Mouse (Mus musculus) stomach, postnatal 0 days (tissue): ENCODE measurements at regions not wholly inside any gene's neighbourhood (a gene's known extent, or its start where the extent isn't known, plus 50 kb on each side); places are given as distances from the start of the nearest gene placed in this dataset.
"Not testable (repeated sequence)": the region's sequence is repeated elsewhere in the genome, so short reads cannot be mapped to it uniquely, and the experiment has no call there.

ENCODE experiments used
- ATAC-seq: fragments of 200-750 bp; cut with Nextera tagmentation; 2 replicates; pipeline ENCODE4 v1.8.0; 2017; ENCODE audit not compliant: low FRiP score, low TSS enrichment
- DNase-seq: peaks from one replicate; pipeline ENCODE4 v3.0.0-alpha.2; 2016; ENCODE audit warnings: low spot score
- H3K27ac ChIP-seq: fragments of 300-500 bp; sonication (generic); replicated peaks from 2 replicates; pipeline ENCODE4 v1.5.1; 2014; ENCODE audit warnings: mild to moderate bottlenecking, control low read depth
- H3K27me3 ChIP-seq: fragments of 300-500 bp; sonication (generic); 2 replicates; pipeline ENCODE4 v1.6.1; 2014; ENCODE audit warnings: low read length; ENCODE audit not compliant: control insufficient read depth, insufficient read depth
- H3K36me3 ChIP-seq: fragments of 300-500 bp; sonication (generic); 2 replicates; pipeline ENCODE4 v1.6.1; 2014; ENCODE audit warnings: low read length, mixed read lengths; ENCODE audit not compliant: control insufficient read depth, insufficient read depth
- H3K4me1 ChIP-seq: fragments of 300-500 bp; sonication (generic); replicated peaks from 2 replicates; pipeline ENCODE4 v1.6.1; 2014; ENCODE audit warnings: antibody characterized with exemption; ENCODE audit not compliant: control insufficient read depth, insufficient read depth
- H3K4me2 ChIP-seq: fragments of 300-500 bp; sonication (generic); replicated peaks from 2 replicates; pipeline ENCODE4 v1.6.1; 2014; ENCODE audit warnings: low read depth, mild to moderate bottlenecking, control low read depth, moderate library complexity
- H3K4me3 ChIP-seq: fragments of 300-500 bp; sonication (generic); 2 replicates; pipeline ENCODE4 v1.5.1; 2014; ENCODE audit warnings: low read depth, low read length, control low read depth
- H3K9ac ChIP-seq: fragments of 300-500 bp; sonication (generic); 2 replicates; pipeline ENCODE4 v1.6.1; 2014; ENCODE audit warnings: mild to moderate bottlenecking, low read length, control low read depth, mixed read lengths
- H3K9me3 ChIP-seq: fragments of 300-500 bp; sonication (generic); 2 replicates; pipeline ENCODE4 v1.6.1; 2016; ENCODE audit warnings: low read length; ENCODE audit not compliant: control insufficient read depth
- CTCF ChIP-seq: IDR thresholded peaks from 2 replicates; pipeline ENCODE4 v1.5.1; 2016; ENCODE audit warnings: antibody characterized with exemption, low read depth, mild to moderate bottlenecking, moderate library complexity
- EP300 ChIP-seq: optimal IDR thresholded peaks from 2 replicates; pipeline ENCODE3; 2016; ENCODE audit warnings: antibody characterized with exemption
- WGBS: fragments of 180-500 bp; shearing (Covaris S2); extraction: QIAGEN DNeasy Blood & Tissue Kit; methylation state at CpG from one replicate; pipeline ENCODE4 v1.1.7; 2014; 5-methylcytosine and 5-hydroxymethylcytosine counted together

DNA sequence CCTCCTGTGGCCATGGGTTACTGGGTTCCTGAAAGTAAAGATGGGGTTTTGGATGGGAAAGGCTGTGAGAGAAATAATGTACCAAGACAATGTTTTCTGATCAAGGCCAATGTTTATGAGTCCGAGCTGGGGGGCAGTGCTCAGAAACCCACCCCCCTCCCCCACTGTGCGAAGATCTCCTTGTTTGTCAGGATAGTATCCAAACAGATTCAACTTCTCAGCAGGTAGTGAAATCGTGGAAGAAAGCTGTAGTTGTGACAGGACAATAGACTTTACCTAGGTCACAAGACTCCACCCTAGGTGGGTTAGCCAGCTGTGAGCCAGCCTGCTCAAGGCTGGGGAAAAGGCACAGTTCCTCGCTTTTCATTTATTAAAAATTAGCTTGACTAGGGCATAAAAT, 6688.6 kb upstream of the Gm7489 start:
- H3K4me2 ChIP-seq = no peak overlapping the region
- no peak overlapping the region for H3K9ac ChIP-seq
- H3K9me3 ChIP-seq = no peaks in the 10 kb centered on the region
- TF ChIP-seq EP300 (no peak), CTCF (no peak)
- no peaks in the 10 kb centered on the region for H3K27me3 ChIP-seq
- ATAC-seq (no peak), DNase-seq (no peak)
- H3K4me3 ChIP-seq = no peak overlapping the region
- 78% methylated on average over 4 of the region's 4 CpGs for WGBS
- H3K4me1 ChIP-seq = no peaks in the 10 kb centered on the region
- H3K36me3 ChIP-seq = no peaks in the 10 kb centered on the region
- H3K27ac ChIP-seq = no peak overlapping the region

DNA sequence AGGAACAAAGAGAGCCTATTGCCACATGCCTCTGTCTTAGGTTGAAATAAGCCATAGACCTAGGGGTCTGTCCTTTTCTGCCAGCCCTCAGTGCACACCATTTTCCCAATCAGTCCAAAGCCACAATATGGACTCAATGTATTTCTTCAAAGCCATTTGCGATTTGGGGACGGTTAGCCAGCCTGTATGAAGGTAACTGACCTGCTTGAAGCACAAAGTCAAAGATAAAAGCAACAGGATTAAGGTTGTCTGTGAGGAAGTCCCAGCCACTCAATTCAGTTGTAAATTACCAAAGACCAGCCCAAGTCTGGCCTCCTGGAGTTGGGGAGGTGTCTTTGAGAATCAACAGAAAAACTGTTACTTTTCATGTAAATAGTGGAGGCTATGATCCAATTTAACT, 6688.1 kb upstream of the Gm7489 start:
- no peak overlapping the region for H3K9ac ChIP-seq
- no peaks in the 10 kb centered on the region for H3K9me3 ChIP-seq
- no peak for DNase-seq
- no peak overlapping the region for H3K4me3 ChIP-seq
- no peaks in the 10 kb centered on the region for H3K4me1 ChIP-seq
- ATAC-seq = no peak
- 70% methylated on average over 2 of the region's 2 CpGs for WGBS
- no peak for TF ChIP-seq EP300
- TF ChIP-seq CTCF = no peak
- H3K27ac ChIP-seq = no peak overlapping the region
- no peak overlapping the region for H3K4me2 ChIP-seq
- H3K36me3 ChIP-seq = no peaks in the 10 kb centered on the region
- no peaks in the 10 kb centered on the region for H3K27me3 ChIP-seq

DNA sequence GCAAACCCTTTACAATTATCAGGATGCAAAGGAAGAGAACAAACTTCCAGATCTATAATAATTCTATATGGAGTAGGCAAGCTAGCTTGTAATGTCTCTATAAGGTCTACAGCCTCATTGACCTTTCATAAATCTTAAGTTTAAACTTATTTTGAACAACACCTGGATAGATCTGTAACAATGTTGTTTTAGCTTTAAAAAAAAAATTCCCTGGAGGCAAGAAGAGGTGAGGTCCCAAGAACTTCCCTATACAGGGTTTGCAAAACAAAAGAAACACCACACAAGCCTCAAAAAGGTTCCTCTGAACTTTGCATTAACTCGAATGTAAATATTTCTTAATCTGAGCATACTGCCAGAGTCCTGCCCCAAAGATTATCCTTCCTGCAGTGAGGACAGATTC, 6685.3 kb upstream of the Gm7489 start:
- TF ChIP-seq CTCF (no peak), EP300 (no peak)
- no peak overlapping the region for H3K4me2 ChIP-seq
- no peak overlapping the region for H3K4me3 ChIP-seq
- WGBS = 78% methylated on average over 1 of the region's 1 CpGs
- no peaks in the 10 kb centered on the region for H3K4me1 ChIP-seq
- no peak overlapping the region for H3K27ac ChIP-seq
- no peak overlapping the region for H3K9ac ChIP-seq
- H3K9me3 ChIP-seq = no peaks in the 10 kb centered on the region
- ATAC-seq = no peak
- no peaks in the 10 kb centered on the region for H3K27me3 ChIP-seq
- DNase-seq = no peak
- no peaks in the 10 kb centered on the region for H3K36me3 ChIP-seq

DNA sequence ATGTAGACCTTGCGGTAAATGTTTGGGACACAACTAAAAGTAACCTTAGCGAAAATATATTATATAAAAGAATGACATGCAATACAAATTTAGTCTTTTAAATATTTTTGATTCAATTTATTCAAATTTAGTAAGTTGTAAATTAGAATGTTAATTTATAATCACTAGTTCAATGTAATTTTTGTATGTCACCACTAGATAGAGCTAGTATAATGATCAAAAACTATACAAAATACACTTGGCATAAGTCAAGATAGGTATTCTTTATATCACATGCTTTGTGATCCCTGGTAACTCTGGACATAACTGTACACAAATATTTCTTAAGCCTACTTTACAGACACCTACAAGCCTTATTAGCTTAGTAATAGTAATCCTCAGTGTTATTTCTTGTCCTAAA, 6682.6 kb upstream of the Gm7489 start:
- 87% methylated on average over 2 of the region's 2 CpGs for WGBS
- TF ChIP-seq CTCF (0 out of 2 replicates have a peak, but pooled peaks have one; percentile 15), EP300 (no peak)
- H3K4me2 ChIP-seq = no peak overlapping the region
- H3K9ac ChIP-seq = no peak overlapping the region
- ATAC-seq = no peak
- no peaks in the 10 kb centered on the region for H3K9me3 ChIP-seq
- no peak overlapping the region for H3K27ac ChIP-seq
- no peaks in the 10 kb centered on the region for H3K27me3 ChIP-seq
- no peak overlapping the region for H3K4me3 ChIP-seq
- no peaks in the 10 kb centered on the region for H3K36me3 ChIP-seq
- no peaks in the 10 kb centered on the region for H3K4me1 ChIP-seq
- no peak for DNase-seq

DNA sequence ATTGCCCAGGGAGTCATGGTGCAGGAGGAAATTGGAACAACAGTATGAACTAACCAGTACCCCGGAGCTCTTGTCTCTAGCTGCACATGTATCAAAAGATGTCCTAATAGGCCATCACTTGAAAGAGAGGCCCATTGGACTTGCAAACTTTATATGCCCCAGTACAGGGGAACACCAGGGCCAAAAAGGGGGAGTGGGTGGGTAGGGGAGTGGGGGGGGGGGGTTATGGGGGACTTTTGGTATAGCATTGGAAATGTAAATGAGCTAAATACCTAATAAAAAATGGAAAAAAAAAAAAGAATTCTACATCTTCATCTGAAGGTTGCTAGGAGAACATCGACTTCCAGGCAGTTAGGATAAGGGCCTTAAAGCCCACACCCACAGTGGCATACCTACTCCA, 6651.5 kb upstream of the Gm7489 start:
- not testable (repeated sequence) for ATAC-seq

DNA sequence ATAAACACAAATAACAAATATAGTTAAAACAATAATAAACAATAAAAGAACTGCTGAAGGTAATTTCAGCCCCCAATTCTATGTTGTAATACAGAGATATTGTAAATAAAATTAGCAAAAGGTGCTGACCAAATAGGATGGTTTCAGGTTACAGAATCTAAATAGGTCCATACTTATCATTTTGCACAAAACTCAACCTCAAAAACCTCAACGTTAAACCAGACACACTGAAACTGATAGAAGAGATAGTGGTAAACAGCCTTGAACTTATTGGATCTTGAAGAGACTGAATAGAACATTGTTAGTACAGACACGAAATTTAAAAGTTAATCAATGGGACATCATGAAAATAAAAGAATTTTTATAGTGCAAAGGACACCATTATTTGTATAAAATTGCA, 6649.1 kb upstream of the Gm7489 start:
- Histone ChIP-seq H3K4me1 (no peaks in the 10 kb centered on the region), H3K27ac (no peak overlapping the region), H3K27me3 (no peaks in the 10 kb centered on the region), H3K4me3 (no peak overlapping the region), H3K4me2 (no peak overlapping the region), H3K9ac (no peak overlapping the region), H3K9me3 (no peaks in the 10 kb centered on the region), H3K36me3 (no peaks in the 10 kb centered on the region)
- no peak for ATAC-seq
- DNase-seq = no peak
- no peak for TF ChIP-seq CTCF
- no peak for TF ChIP-seq EP300
- WGBS = 59% methylated on average over 2 of the region's 2 CpGs

More for the DNA sequence above, 6651.5 kb upstream of the Gm7489 start:
- not testable (repeated sequence) for H3K4me3 ChIP-seq, H3K27ac ChIP-seq, H3K4me1 ChIP-seq, H3K9me3 ChIP-seq, H3K27me3 ChIP-seq, H3K9ac ChIP-seq, DNase-seq, H3K36me3 ChIP-seq, H3K4me2 ChIP-seq
- 91% methylated on average over 2 of the region's 2 CpGs for WGBS
